Mouse (Mus musculus) T-helper 1 cell (primary cell): ENCODE measurements at regions not wholly inside any gene's neighbourhood (a gene's known extent, or its start where the extent isn't known, plus 50 kb on each side); places are given as distances from the start of the nearest gene placed in this dataset.

Experiments
- in situ Hi-C: fragments of 300-600 bp; cut with MboI, MseI; formaldehyde crosslinking; loops from one replicate; pipeline ENCODE4 v1.15.1; 2025; ENCODE audit warnings: high pct_unique_total_duplicates

DNA sequence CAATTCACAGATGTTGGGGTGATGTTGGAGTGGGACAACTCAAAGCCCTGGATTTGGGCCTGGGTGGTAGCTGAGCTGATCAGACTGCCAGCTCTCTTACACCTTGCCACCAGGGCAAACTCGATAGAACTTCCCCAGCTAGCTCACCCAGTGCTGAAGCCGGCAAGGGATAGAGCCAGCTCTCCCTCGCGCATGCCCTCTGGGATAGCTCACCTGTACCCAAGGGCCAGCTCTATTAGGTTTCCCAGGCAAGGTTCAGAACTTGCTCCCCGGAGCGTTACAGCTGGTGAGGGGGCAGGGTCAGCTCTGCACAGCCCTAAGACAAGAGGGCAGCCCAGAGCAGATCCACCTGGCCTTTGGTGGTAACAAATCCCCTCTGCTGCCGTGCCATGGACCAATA is 54.1 kb upstream of the 1700012A03Rik start:
- in situ Hi-C loops = no loop called here

GRCm38 (mm10) chr6:31995249-31995648 is 54.8 kb upstream of the 1700012A03Rik start:
- in situ Hi-C loops = no loop called here

DNA sequence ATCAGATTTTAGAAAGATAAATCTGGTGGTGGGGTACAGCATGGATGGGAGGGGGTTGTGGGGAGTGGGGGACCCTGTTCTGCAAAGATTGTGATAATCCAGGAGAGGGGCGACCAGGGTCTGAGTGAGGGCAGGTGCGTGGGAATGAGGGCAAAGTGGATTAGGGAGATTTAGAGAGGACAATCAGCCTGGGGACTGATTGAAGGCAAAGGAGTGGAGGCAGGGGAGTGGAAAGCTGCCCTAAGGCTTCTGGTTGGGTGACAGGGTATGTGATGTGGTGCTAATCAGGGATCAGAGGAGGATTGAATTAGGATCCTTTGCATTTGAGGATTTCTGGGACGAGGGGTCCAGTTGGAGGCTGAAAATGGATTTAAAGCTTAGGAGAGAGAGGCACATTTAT is 64.3 kb upstream of the 1700012A03Rik start:
- in situ Hi-C loops = no loop called here

- in situ Hi-C loops = no loop called here
These were observed 73.3 kb upstream of the 1700012A03Rik start for GRCm38 (mm10) chr6:31976705-31977104.

GRCm38 (mm10) chr6:31948063-31948481 is 102.0 kb upstream of the 1700012A03Rik start:
- in situ Hi-C loops = no loop called here

DNA sequence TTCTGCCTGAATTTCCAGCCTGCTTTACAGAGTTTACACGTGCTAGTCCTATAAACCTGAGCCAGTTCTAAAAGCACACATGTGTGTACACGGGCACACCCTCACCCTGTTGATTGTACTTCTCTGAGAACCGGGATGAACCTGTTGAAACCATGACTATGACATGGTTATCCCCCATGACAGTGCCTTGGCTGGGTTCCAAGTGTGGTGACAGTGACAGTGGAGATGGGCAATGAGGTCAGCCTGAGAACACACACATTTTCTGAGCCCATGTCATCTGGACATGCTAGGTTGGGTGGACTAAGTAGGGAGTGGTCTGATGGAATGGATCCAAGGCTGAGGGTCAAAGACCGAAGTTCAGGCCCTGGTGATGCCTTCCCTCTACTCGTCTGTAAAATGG is 103.5 kb upstream of the 1700012A03Rik start:
- in situ Hi-C loops = no loop called here

DNA sequence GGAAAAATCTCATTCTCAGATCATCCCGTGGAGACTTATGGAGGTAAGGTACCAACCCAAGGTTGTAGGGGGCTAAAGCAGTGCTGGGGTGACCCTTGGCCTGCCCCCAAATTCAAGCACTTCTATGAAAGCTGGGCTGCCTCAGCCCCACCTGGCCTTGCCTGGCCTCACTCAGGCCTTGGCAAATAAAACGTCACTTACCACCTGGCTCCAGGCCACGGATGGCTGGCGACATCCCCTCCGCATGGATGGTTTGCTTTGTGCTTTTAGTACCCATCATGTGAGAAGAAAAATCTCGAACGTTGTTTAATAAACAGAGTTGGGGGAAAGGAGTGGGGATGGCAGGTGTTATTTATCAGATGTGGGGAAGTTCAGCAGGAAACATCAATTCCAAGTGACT is 104.7 kb upstream of the 1700012A03Rik start:
- in situ Hi-C loops = no loop called here

GRCm38 (mm10) chr6:31944546-31944945 is 105.5 kb upstream of the 1700012A03Rik start:
- in situ Hi-C loops = no loop called here

DNA sequence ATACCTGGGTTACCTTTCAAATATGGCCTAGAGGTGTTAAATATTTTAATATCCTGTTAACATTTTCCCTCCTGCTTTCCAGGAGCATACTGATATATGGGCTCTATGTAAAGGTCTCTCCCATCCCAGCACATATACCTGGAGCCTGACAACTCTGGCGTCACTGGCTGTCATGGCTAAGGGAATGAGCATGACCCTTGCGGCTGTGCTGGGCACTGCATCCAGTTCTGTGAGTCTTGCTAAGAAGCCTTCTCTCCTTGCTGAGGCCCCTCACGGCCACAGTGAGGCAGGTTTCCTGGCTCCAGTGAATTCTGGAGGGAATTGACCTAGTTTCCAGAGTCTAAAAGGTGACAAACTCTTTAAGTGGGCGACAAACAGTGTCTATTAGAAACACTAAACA is 107.3 kb upstream of the 1700012A03Rik start:
- in situ Hi-C loops = no loop called here

GRCm38 (mm10) chr6:31938216-31938814 is 111.7 kb upstream of the 1700012A03Rik start:
- in situ Hi-C loops = loop anchor here (5.0 kb wide), 2 partner anchors 276 to 649 kb away; partner anchors contain the start of gene Plxna4

GRCm38 (mm10) chr6:31937146-31937545 is 112.9 kb upstream of the 1700012A03Rik start:
- in situ Hi-C loops = loop anchor here (5.0 kb wide), 2 partner anchors 275 to 650 kb away; partner anchors contain the start of gene Plxna4

GRCm38 (mm10) chr6:31934826-31935225 is 115.2 kb upstream of the 1700012A03Rik start:
- in situ Hi-C loops = loop anchor here (5.0 kb wide), 2 partner anchors 273 to 652 kb away; partner anchors contain the start of gene Plxna4

DNA sequence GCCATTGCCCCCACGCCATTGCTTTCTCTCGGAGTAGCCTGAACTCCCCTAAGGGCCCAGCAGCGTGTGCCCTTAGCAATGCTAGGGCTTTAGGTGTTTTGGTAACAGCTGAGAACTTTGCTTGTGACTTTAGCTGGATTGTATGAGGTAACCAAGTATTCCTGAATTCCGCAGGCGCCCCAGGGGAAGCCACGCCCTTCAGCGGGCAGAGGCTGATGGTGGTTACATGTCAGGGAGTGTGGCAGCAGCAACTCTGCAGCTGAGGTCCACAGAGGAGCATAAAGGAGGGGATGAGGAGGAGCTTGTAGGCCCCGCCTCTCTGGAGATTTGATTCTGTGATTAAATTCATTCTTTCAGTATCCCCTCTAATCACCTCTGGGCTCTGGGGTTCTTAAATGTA is 116.1 kb upstream of the 1700012A03Rik start:
- in situ Hi-C loops = no loop called here

- in situ Hi-C loops = no loop called here
These were observed 116.7 kb upstream of the 1700012A03Rik start for GRCm38 (mm10) chr6:31933364-31933763.

GRCm38 (mm10) chr6:31931116-31931515 is 118.9 kb upstream of the 1700012A03Rik start:
- in situ Hi-C loops = no loop called here

DNA sequence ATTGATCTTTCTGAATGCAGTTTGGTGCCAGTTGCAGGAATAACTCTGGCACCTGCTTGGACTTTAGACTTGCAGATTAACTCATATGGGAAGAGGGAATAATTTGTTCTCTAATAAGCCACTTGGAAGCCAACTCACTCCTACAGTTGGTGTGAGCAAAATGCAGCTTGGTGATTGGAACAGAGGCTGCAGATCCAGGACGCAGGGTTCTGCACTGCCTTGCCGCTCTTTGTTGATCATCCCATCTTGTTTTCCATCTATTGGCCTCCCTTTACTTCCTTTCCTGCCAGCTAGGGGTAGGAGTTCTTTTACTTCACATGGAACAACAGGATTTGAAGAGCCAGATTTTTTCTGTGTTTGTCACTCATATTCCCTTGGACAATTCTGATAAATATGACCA is 120.9 kb upstream of the 1700012A03Rik start:
- in situ Hi-C loops = no loop called here

DNA sequence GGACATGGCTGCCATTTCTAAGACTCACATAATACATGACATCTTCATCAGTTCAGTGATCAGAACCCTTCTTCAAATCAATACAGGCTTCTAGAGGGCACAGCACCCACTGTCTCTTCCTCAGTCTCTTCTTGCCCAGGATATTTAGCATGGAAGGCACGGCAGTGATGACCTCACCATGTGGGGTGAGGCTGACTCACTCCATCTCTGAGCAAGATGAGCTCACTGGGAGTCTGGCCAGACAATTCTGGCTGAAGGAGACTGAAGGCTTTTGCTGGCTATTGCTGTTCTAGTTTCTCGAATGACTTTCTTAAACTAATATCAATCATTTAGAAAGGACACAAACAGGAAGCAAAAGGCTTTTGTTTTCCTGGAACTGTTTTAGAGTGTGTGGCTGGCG is 122.9 kb upstream of the 1700012A03Rik start:
- in situ Hi-C loops = no loop called here

- in situ Hi-C loops = no loop called here
These were observed 125.4 kb upstream of the 1700012A03Rik start for GRCm38 (mm10) chr6:31924669-31925046.

DNA sequence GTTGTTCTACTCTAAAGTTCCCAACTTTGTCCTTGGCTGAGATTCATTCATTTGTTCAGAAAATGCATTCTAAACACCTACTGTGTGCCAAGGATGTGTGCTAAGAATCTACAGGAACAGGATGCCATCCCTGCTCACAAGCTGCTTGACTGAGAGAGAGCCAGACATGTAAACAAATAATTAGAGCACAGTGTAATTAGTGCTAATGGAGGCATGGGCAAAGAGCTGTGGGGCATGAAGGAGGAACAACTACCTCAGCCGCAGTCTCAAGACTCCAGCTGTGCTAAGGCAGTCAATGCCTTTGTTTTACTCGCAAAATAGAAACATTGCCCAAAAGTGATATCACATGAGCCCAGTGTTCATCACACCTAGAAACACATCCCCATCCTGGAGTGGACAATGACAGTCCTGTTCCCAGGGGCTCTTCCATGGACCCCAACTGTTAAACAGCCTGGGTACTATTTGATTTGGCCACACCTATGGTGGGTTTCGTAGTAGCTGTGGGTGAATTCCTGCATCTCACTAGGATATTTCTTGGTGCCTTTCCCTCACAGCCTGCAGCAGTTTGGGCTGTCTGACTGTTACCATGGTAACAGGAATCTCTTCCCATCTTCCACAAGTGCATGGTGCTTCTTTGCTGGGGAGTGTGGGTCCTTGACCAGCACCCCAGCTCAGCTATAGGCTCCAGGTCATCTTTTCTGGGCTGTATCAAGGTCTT is 125.9 kb upstream of the 1700012A03Rik start:
- in situ Hi-C loops = no loop called here

DNA sequence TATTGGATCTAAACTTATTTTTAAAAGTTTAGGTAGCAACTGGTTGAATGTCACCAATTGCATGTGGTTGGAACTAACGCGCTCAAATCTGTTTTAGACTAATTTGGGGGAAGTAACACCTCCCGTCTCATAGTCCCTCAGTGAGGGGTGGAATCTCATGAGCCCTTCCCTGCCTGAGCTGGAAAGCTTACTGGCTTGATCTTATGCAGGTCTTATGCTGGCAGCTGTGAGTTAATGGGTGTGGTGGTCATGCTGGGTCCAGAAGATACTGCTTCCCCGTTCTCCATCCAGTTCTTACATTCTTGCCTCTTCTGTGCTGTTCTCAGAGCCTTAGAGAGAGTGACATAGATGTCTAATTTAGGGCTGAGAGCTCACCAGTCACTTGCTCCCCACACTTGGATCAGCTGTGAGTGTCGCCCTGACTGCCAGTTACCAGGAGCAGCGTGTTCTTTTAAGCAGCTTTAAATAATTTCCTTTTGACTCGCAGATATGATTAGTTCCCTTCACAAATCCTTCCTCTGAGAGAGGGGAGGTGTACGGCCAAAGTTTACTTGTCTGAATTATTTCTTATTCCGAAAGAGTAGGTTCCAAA is 128.4 kb upstream of the 1700012A03Rik start:
- in situ Hi-C loops = no loop called here

DNA sequence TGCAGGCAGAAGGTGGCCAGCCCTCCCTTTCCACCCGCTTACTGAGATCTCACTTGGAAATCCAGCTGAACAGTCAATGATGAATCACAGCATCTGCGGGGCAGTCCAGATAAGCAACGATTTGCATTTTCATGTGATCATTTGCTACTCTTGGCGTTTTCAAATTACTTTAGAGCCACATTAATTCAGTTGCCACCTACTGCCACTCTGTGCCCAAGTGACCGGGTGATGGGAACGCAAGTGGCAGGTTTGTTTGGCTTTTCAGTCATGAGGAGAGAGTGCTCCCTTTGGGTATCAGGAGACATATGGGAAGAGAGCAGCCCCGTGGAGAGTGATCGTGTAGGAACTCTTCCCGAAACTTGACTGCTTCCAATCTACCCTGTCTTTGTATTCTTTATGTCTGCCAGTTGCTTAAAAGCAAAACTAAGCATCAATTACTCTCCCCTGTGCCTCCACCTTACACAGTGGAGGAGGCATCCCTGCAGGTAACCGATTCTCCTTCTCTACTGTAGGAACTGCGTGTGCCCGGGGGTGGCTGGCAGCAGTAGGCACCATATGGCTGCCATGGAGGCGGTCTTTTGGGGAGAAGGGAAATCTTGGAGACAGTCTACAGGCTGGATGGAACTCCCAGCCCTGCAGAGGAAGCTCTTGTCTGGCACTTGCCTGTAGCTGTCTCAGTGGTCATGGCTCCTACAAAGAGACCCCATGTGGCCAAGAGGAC is 132.5 kb upstream of the 1700012A03Rik start:
- in situ Hi-C loops = no loop called here

- in situ Hi-C loops = no loop called here
These were observed 148.3 kb upstream of the 1700012A03Rik start for GRCm38 (mm10) chr6:31901791-31902190.
